Mouse (Mus musculus) thymus, adult 2 months (tissue): ENCODE results near the gene A630001G21Rik. TPM values are rescaled to one million over a fixed set of nuclear protein-coding genes. Genes with fewer than 3 reads are reported as not detected.

Source experiments
- DNase-seq: peaks from one replicate; pipeline ENCODE4 v3.0.0; 2021
- H3K27ac ChIP-seq: fragments of 200-500 bp; 2 replicates; pipeline ENCODE4 v1.5.1; 2012; ENCODE audit warnings: low read length, control low read depth; ENCODE audit not compliant: control insufficient read depth, insufficient read depth
- H3K27me3 ChIP-seq: fragments of 200-500 bp; 2 replicates; pipeline ENCODE4 v1.6.1; 2012; ENCODE audit warnings: mild to moderate bottlenecking, low read length, moderate library complexity, mixed read lengths; ENCODE audit not compliant: control insufficient read depth, insufficient read depth
- H3K36me3 ChIP-seq: fragments of 200-500 bp; 2 replicates; pipeline ENCODE4 v1.6.1; 2012; ENCODE audit warnings: mild to moderate bottlenecking, low read length, moderate library complexity; ENCODE audit not compliant: control insufficient read depth, insufficient read depth
- H3K4me1 ChIP-seq: fragments of 200-500 bp; replicated peaks from 2 replicates; pipeline ENCODE4 v1.6.1; 2012; ENCODE audit warnings: low read length; ENCODE audit not compliant: control insufficient read depth, insufficient read depth
- H3K4me3 ChIP-seq: fragments of 200-500 bp; 2 replicates; pipeline ENCODE4 v1.5.1; 2012; ENCODE audit warnings: mild to moderate bottlenecking, low read length, control low read depth, moderate library complexity; ENCODE audit not compliant: control insufficient read depth, insufficient read depth
- CTCF ChIP-seq: fragments of 200-500 bp; IDR thresholded peaks from 2 replicates; pipeline ENCODE4 v1.5.1; 2012; ENCODE audit warnings: mild to moderate bottlenecking, control low read depth, low read length, moderate library complexity, borderline replicate concordance; ENCODE audit not compliant: control insufficient read depth, poor library complexity, insufficient read depth; ENCODE audit errors: extremely low read depth
- POLR2A ChIP-seq: fragments of 200-500 bp; IDR thresholded peaks from 2 replicates; pipeline ENCODE4 v1.6.1; 2012; ENCODE audit warnings: mild to moderate bottlenecking, low read length, control low read depth, moderate library complexity; ENCODE audit not compliant: control insufficient read depth, poor library complexity, insufficient read depth; ENCODE audit errors: extremely low read depth
- WGBS: fragments of 180-500 bp; shearing (Covaris S2); methylation state at CpG from one replicate; pipeline ENCODE4 v1.1.7; 2018; 5-methylcytosine and 5-hydroxymethylcytosine counted together
- polyA plus RNA-seq: library from polyadenylated mRNA; depleted of rRNA; stranded (reverse); fragments of >200 nt; gene quantifications from 2 replicates; pipeline ENCODE4 v1.2.3, GENCODE M21; 2012

The A630001G21Rik gene
- polyA plus RNA-seq, 1 experiment, result 19.5 TPM

DNA sequence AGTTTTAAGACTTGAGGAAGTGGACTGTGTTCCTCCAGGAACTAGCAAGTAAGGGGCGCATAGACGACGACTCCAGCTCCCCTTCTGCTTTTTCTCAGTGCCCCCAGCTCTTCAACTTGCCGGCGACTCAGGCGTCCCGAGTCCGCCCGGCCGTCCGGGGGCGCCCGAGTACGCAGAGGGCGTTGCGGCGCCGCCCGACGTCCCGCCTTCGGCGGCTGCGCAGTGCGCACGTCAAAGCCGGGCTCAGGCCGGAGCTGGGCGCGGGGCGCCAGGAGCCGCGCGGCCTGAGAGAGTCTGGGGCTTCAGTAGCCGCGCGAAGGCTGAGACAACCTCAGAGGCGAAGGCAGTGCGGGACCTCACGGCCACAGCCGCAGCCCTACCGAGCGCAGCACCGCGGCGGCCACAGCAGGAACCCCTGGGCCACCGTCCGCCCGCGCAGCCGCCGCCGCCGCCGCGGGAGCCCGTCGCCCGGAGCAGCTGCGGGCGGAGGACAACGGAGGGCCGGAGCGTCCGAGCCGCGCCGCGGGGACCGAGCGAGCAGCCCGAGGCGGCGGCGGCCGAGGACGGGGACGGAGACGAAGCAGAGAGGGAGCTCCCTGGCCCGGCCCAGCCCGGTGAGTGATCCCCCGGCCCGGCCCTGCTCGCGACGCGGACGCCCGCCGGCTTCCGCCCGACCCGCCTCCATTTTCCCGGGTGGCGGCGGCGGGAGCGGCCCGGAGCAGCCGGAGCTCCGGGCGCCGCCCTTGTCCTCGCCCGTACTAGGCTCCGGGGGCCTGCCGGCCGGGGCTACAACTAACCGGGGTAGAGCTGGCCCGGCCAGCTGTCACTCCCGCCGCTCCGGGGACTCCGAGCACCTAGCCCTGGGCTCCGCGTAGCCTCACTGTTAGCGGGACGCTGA is 15.0 kb upstream of the A630001G21Rik start, which contains the start of gene Cab39:
Gene Cab39, plus strand, starts transcription at position 234 of the 898 bp plus-strand sequence.
- peak; percentile 92 for DNase-seq
- H3K27me3 ChIP-seq, result no peaks in the 10 kb centered on the region
- H3K4me1 ChIP-seq, result peaks cover 5% of the 10 kb centered on the region
- under 1% methylated on average over 114 of the region's 118 CpGs for WGBS
- H3K36me3 ChIP-seq, result no peaks in the 10 kb centered on the region
- TF ChIP-seq CTCF (peak; percentile 94), POLR2A (peak; percentile 96)
- H3K4me3 ChIP-seq, result peak within 1 kb of the TSS; percentile 68
- peak within 1 kb of the TSS; percentile 77 for H3K27ac ChIP-seq

- Histone ChIP-seq H3K27ac (no peak overlapping the region), H3K4me3 (no peak overlapping the region), H3K36me3 (no peaks in the 10 kb centered on the region), H3K27me3 (no peaks in the 10 kb centered on the region), H3K4me1 (peaks cover 5% of the 10 kb centered on the region)
- WGBS, result 95% methylated on average over 3 of the region's 3 CpGs
- TF ChIP-seq POLR2A (no peak), CTCF (no peak)
- no peak for DNase-seq
Observed at GRCm38 (mm10) chr1:85791476-85791875, 13.0 kb upstream of the A630001G21Rik start.

GRCm38 (mm10) chr1:85790565-85790964 is 12.1 kb upstream of the A630001G21Rik start:
- Histone ChIP-seq H3K4me3 (no peak overlapping the region), H3K36me3 (no peaks in the 10 kb centered on the region), H3K27me3 (no peaks in the 10 kb centered on the region), H3K4me1 (peaks cover 3% of the 10 kb centered on the region), H3K27ac (no peak overlapping the region)
- 85% methylated on average over 3 of the region's 3 CpGs for WGBS
- no peak for DNase-seq
- TF ChIP-seq POLR2A (no peak), CTCF (no peak)

- no peak overlapping the region for H3K27ac ChIP-seq
- TF ChIP-seq CTCF, result no peak
- no peak for TF ChIP-seq POLR2A
- no peak for DNase-seq
- H3K4me3 ChIP-seq, result no peak overlapping the region
- WGBS, result 33% methylated on average over 4 of the region's 4 CpGs
- no peaks in the 10 kb centered on the region for H3K27me3 ChIP-seq
- no peaks in the 10 kb centered on the region for H3K36me3 ChIP-seq
- H3K4me1 ChIP-seq, result no peaks in the 10 kb centered on the region
Observed at GRCm38 (mm10) chr1:85779428-85780180, 1.2 kb upstream of the A630001G21Rik start.

DNA sequence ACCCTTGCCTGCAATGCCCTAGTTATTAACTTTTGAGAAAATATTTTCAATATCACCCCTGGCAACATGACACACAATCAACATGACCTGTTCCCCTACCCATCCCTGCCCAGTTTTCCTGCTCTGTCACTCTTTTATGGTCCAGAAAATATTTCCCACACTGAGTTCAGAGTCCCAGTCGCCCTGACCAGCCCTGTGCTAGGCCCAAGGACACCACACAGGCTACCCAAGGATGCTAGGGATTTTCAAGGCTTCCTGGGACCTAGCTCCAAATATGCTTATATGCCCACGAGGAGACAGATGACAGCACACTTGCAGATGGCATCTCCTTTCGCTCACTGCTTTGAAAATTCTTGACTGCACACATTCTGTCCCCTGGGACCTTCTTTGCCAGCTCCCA is 569 bp upstream of the A630001G21Rik start:
- Histone ChIP-seq H3K27ac (no peak overlapping the region), H3K27me3 (no peaks in the 10 kb centered on the region), H3K4me1 (no peaks in the 10 kb centered on the region), H3K4me3 (no peak overlapping the region), H3K36me3 (no peaks in the 10 kb centered on the region)
- 87% methylated on average over 3 of the region's 3 CpGs for WGBS
- no peak for TF ChIP-seq CTCF
- no peak for DNase-seq

DNA sequence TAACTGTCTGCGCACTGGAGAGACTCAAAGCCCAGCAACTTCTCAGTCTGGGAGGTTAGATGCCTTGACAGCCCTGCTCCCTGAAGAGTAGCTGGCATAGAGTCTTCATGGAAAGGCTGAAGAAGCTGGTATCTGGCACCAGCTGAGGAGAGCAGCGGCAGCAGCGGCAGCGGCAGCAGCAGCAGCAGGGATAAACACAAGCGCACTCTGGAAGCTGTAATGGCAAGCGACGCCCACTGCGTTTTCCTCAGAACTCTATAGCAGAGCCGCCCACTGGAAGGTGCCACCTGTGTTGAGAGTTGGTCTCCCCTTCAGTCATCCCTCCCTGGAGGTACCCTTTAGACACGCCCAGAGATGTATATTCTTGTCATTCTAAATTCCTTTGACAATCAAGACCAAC is 2.3 kb downstream of the A630001G21Rik start:
- DNase-seq, result no peak
- no peak overlapping the region for H3K4me3 ChIP-seq
- no peak overlapping the region for H3K27ac ChIP-seq
- no peaks in the 10 kb centered on the region for H3K27me3 ChIP-seq
- 94% methylated on average over 10 of the region's 10 CpGs for WGBS
- H3K4me1 ChIP-seq, result no peaks in the 10 kb centered on the region
- no peaks in the 10 kb centered on the region for H3K36me3 ChIP-seq
- TF ChIP-seq POLR2A (no peak), CTCF (no peak)
